Mouse (Mus musculus) intestine, embryonic 14.5 days (tissue): ENCODE data around the gene Tgfbi. TPM values are rescaled to one million over a fixed set of nuclear protein-coding genes. Genes with fewer than 3 reads are reported as not detected.

Source experiments
- ATAC-seq: fragments of 200-750 bp; cut with Nextera tagmentation; replicated peaks from 2 replicates; pipeline ENCODE4 v1.8.0; 2017; ENCODE audit warnings: low read depth, moderate number of reproducible peaks, moderate TSS enrichment, moderate library complexity; ENCODE audit not compliant: low FRiP score, low TSS enrichment
- DNase-seq: peaks from one replicate; pipeline ENCODE4 v3.0.0-alpha.2; 2018; ENCODE audit warnings: low spot score
- H3K27ac ChIP-seq: fragments of 300-500 bp; sonication (generic); 2 replicates; pipeline ENCODE4 v1.5.1; 2014; ENCODE audit warnings: low read depth, mild to moderate bottlenecking, control low read depth
- H3K27me3 ChIP-seq: fragments of 300-500 bp; sonication (generic); replicated peaks from 2 replicates; pipeline ENCODE4 v1.6.1; 2014; ENCODE audit warnings: low read length, control low read depth; ENCODE audit not compliant: control insufficient read depth, insufficient read depth
- H3K36me3 ChIP-seq: fragments of 300-500 bp; sonication (generic); 2 replicates; pipeline ENCODE4 v1.6.1; 2014; ENCODE audit warnings: low read length, control low read depth; ENCODE audit not compliant: control insufficient read depth, insufficient read depth
- H3K4me1 ChIP-seq: fragments of 300-500 bp; sonication (generic); replicated peaks from 2 replicates; pipeline ENCODE4 v1.6.1; 2014; ENCODE audit warnings: low read length, control low read depth, mixed read lengths; ENCODE audit not compliant: control insufficient read depth, insufficient read depth
- H3K4me2 ChIP-seq: fragments of 300-500 bp; sonication (generic); 2 replicates; pipeline ENCODE4 v1.6.1; 2014; ENCODE audit warnings: low read length
- H3K4me3 ChIP-seq: fragments of 300-500 bp; sonication (generic); 2 replicates; pipeline ENCODE4 v1.5.1; 2014; ENCODE audit warnings: low read depth, low read length, control low read depth, mixed read lengths
- H3K9ac ChIP-seq: fragments of 300-500 bp; sonication (generic); 2 replicates; pipeline ENCODE4 v1.6.1; 2014; ENCODE audit warnings: mild to moderate bottlenecking, low read length
- H3K9me3 ChIP-seq: fragments of 300-500 bp; sonication (generic); 2 replicates; pipeline ENCODE4 v1.6.1; 2016; ENCODE audit warnings: low read length, control low read depth; ENCODE audit not compliant: control insufficient read depth
- WGBS: fragments of 180-500 bp; shearing (Covaris S2); extraction: QIAGEN DNeasy Blood & Tissue Kit; methylation state at CpG from one replicate; pipeline ENCODE4 v1.1.7; 2014; 5-methylcytosine and 5-hydroxymethylcytosine counted together
- polyA plus RNA-seq: library from polyadenylated mRNA; unstranded; fragments of >200 nt; fragmentation: Nextera tagmentation; extraction: Ambion mirVana; gene quantifications from 2 replicates; pipeline ENCODE4 v1.2.1, GENCODE M21; 2014

Tgfbi gene
- polyA plus RNA-seq, 1 experiment from 2014 or later = 123 TPM

GRCm38 (mm10) chr13:56678188-56678787 lies 69.0 kb downstream of the Tgfbi start:
- no peak overlapping the region for H3K4me2 ChIP-seq
- no peaks in the 10 kb centered on the region for H3K36me3 ChIP-seq
- DNase-seq = no peak
- 28% methylated on average over 10 of the region's 10 CpGs for WGBS
- no peak for ATAC-seq
- H3K4me3 ChIP-seq = no peak overlapping the region
- H3K9ac ChIP-seq = no peak overlapping the region
- peaks cover 20% of the 10 kb centered on the region for H3K4me1 ChIP-seq
- H3K27me3 ChIP-seq = no peaks in the 10 kb centered on the region
- H3K27ac ChIP-seq = peak overlapping the region; percentile 69; the same call in 1 of the 2 replicates
- no peaks in the 10 kb centered on the region for H3K9me3 ChIP-seq

- no peak overlapping the region for H3K4me2 ChIP-seq
- 30% methylated on average over 10 of the region's 10 CpGs for WGBS
These were observed 69.6 kb downstream of the Tgfbi start for GRCm38 (mm10) chr13:56678826-56679504.

GRCm38 (mm10) chr13:56681924-56682323 lies 72.6 kb downstream of the Tgfbi start:
- DNase-seq (no peak), ATAC-seq (no peak)
- peaks cover 20% of the 10 kb centered on the region for H3K4me1 ChIP-seq
- no peaks in the 10 kb centered on the region for H3K27me3 ChIP-seq
- no peaks in the 10 kb centered on the region for H3K36me3 ChIP-seq
- no peak overlapping the region for H3K4me2 ChIP-seq
- H3K27ac ChIP-seq = no peak overlapping the region
- WGBS = 66% methylated on average over 4 of the region's 4 CpGs
- no peaks in the 10 kb centered on the region for H3K9me3 ChIP-seq
- H3K4me3 ChIP-seq = no peak overlapping the region
- no peak overlapping the region for H3K9ac ChIP-seq

More at GRCm38 (mm10) chr13:56678826-56679504, 69.6 kb downstream of the Tgfbi start:
- Histone ChIP-seq H3K9ac (no peak overlapping the region), H3K27ac (peak overlapping the region; percentile 69; the same call in 1 of the 2 replicates), H3K9me3 (no peaks in the 10 kb centered on the region), H3K4me3 (no peak overlapping the region), H3K4me1 (peaks cover 20% of the 10 kb centered on the region), H3K36me3 (no peaks in the 10 kb centered on the region), H3K27me3 (no peaks in the 10 kb centered on the region)
- DNase-seq (peak; percentile 73), ATAC-seq (no peak; the same call in 1 of the 2 replicates)

GRCm38 (mm10) chr13:56682326-56682725 lies 73.0 kb downstream of the Tgfbi start:
- H3K27me3 ChIP-seq = no peaks in the 10 kb centered on the region
- H3K9ac ChIP-seq = no peak overlapping the region
- no peaks in the 10 kb centered on the region for H3K36me3 ChIP-seq
- H3K4me2 ChIP-seq = no peak overlapping the region
- H3K9me3 ChIP-seq = no peaks in the 10 kb centered on the region
- 72% methylated on average over 17 of the region's 17 CpGs for WGBS
- DNase-seq (no peak), ATAC-seq (no peak)
- H3K4me3 ChIP-seq = no peak overlapping the region
- H3K27ac ChIP-seq = no peak overlapping the region
- peaks cover 20% of the 10 kb centered on the region for H3K4me1 ChIP-seq

- H3K4me1 ChIP-seq = peaks cover 15% of the 10 kb centered on the region
- H3K9ac ChIP-seq = no peak overlapping the region
- H3K4me3 ChIP-seq = no peak overlapping the region
- no peaks in the 10 kb centered on the region for H3K27me3 ChIP-seq
- ATAC-seq (no peak), DNase-seq (no peak)
- H3K4me2 ChIP-seq = no peak overlapping the region
- no peak overlapping the region for H3K27ac ChIP-seq
- H3K9me3 ChIP-seq = no peaks in the 10 kb centered on the region
- 76% methylated on average over 7 of the region's 7 CpGs for WGBS
- no peaks in the 10 kb centered on the region for H3K36me3 ChIP-seq
These were observed 74.0 kb downstream of the Tgfbi start for GRCm38 (mm10) chr13:56683306-56683705.

Other genes starting within 250 kb of the Tgfbi start
- not detected in 2 replicates for gene Gm3045, start 182.9 kb upstream of the Tgfbi start, polyA plus RNA-seq
- 0.05 TPM in 2 replicates for gene Slc25a48, start 171.2 kb upstream of the Tgfbi start, polyA plus RNA-seq
- not detected in 2 replicates for gene Il9, start 127.3 kb upstream of the Tgfbi start, polyA plus RNA-seq
- gene Fbxl21, start 87.1 kb upstream of the Tgfbi start, polyA plus RNA-seq = 3.2 and 3.8 TPM in 2 replicates
- 10.5 and 14.1 TPM in 2 replicates for gene Lect2, start 61.0 kb upstream of the Tgfbi start, polyA plus RNA-seq
- 37.5 and 39.9 TPM in 2 replicates for gene Smad5, start 93.5 kb downstream of the Tgfbi start, polyA plus RNA-seq
- 0.32 TPM in 1 of 2 replicates, not detected in the other for gene Gm45623, start 144.3 kb downstream of the Tgfbi start, polyA plus RNA-seq